Mouse (Mus musculus) megakaryocyte-erythroid progenitor cell, adult 5-6 weeks (primary cell): ENCODE measurements around the gene Gm11099. TPM values are rescaled to one million over a fixed set of nuclear protein-coding genes. Genes with fewer than 3 reads are reported as not detected.

Source experiments
- ATAC-seq: replicated peaks from 2 replicates; pipeline ENCODE4 v1.8.0; 2016; ENCODE audit warnings: mild to moderate bottlenecking, inconsistent platforms; ENCODE audit not compliant: severe bottlenecking, poor library complexity, low FRiP score, low TSS enrichment
- total RNA-seq, 2 experiments: library from RNA; stranded (forward) in 1 of 2; stranded (reverse) in 1 of 2; fragments of 200-1000, 215-1000 nt in 1 of 2; fragments of >200 nt in 1 of 2; fragmentation: Nextera tagmentation in 1 of 2; gene quantifications; 2 replicates each; pipeline ENCODE4 v1.2.3; 2014 to 2017

Gene Gm11099
- not detected in 2 replicates for total RNA-seq (2014; fragmentation: Nextera tagmentation)
- not detected in 2 replicates for total RNA-seq (2017)

DNA sequence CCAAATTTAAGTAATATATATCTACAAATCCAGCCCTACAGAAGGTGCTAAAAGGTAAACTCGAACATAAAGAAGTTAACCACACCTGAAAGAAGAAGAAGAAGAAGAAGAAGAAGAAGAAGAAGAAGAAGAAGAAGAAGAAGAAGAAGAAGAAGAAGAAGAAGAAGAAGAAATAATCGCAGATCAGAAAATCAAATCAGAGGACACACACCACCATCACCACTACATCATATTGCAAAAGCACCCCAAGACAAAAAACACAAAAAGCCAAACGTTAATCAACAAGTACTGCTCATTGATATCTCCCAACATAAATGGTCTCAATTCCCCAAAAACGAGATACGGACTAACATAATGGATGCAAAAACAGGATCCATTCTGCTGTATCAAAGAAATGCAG lies at the start of gene Gm11099:
Gene Gm11099 (plus strand): TSS at position 301 of the 400 bp plus-strand sequence.
- no peak for ATAC-seq

DNA sequence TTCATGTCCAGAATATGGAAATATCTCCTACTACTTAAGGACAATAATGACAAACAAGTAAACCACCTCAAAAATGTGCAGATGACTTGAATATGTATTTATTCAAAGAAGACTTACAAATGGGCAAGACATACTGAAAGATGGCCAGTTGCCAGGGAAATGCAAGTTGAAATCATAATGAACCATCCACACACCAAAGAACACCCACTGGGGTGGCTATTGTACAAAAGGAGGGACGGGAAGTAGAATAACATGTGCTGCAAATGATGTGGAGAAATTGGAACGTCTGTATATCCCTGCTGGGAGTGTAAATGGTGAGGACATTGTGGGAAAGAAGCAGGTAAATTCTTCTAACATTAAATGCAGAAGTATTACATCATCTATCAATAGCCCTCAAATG lies 46.3 kb upstream of the Gm11099 start:
- ATAC-seq, result no peak

DNA sequence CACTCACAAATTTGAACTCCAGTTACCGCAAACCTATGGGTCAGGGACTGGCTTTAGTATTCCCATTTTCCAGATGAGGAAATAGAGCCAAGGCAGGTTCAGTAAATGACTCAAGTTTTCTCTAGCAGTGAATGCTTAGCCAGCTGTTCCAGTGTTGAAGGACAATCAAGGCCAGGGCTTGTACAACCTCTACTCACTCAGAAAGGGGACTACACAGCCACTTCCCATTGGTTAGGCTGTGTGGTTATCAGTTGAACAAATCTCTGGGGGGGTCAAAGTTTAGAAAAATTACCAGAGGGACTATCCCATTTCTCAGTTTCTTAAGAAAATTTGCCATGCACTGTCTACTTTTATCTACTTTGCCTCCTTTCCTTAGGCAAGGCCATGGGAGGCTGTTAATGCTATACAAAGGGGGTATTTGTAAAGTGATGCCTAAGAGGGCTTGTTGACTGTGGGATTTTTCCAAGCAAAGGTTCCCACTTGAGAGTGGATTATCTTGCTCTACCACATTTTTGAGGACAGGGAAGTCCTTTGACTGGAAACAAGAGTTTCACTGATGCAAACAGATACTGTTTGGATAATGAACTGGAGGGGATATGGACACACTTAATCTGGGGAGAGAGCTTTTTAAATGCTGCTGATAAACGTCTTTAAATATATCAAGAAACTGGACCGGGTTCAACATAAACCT lies 30.2 kb upstream of the Gm11099 start:
- no peak for ATAC-seq

DNA sequence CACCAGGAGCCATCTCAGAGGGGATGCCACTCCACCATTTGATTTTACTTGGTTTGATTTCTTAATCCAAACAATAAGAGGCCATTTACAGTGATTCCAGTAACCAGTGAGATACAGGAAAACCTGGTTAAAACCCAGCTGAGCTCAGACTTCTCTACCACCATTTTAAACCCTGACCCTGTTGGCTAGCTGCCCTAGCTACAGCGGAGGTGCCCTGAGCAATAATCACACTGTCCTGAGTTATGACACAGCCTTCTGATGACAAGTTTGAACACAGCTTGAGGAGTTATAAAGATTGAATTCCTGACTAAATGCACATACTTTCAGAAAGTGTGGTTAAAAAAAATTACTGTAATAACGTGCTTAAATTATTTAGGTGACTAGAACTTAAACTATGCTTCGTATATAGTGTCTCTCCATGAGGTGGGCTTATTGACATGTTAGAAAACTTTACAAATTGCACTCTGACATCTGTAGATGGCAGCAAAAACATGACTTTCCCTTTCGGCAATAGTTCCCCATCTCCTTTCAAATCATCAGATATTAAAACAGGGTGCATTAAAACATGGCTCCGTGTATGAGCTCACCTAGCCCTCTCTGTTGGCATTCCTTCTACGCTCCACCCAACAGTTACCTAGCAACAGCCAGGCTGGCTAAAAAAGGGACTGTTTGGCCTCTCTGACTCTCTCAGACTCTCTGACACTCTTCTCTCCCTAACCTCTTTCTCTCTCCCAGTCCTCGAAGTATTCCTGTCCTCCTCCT lies 29.1 kb upstream of the Gm11099 start:
- ATAC-seq, result no peak

DNA sequence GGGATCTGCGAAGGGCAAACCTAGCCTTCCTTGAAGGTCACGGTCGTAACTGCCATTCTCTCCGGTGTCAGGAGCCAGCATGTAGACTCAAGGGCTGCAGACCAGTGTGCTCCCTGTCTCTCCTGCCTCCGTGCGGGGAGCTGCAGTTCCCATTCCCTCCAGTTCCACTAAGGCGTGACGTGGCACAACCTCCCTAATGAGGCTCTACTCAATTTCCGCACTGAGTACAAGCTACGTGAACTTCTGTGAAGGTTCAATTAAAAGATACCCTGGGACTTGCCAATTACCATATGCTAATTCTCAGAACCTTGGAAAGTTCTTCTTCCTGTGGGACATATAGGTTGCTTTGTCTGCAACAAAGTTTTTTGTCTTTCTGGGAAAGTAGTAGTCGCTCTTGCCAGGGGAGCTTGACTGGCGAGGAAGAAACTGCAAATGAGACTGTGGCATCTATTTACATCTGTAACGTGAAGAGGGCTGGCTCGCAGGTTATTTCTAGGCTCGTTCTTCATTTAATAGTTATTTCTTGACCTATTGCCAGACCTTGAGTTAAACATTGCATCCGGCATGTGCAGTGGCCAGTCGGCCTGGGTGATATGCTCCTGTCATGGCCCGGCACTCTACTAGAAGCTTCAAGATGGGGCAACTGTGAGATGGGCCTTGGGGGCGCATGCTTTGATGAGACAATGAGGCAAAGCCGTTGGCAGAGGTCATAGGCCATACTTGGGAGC lies 26.8 kb upstream of the Gm11099 start:
- ATAC-seq, result no peak

DNA sequence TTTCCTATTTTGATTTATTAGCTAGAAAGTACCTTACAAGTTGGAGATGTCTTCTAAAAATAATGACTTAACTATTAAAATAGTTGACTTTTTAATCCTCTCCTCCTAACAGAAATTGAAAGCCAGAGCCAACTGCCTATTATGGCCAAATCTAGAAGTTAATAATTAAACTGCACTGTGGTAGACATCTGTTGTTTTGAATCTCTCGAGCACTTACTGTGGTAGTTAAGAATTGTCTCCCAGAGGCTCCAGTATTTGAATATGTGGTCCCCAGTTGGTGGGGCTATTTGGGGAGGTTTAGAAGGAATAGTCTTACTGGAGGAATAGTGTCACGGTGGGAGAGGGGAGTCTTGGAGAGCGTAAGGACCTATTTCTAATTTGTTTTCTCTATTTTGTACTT lies 18.2 kb upstream of the Gm11099 start:
- no peak for ATAC-seq

DNA sequence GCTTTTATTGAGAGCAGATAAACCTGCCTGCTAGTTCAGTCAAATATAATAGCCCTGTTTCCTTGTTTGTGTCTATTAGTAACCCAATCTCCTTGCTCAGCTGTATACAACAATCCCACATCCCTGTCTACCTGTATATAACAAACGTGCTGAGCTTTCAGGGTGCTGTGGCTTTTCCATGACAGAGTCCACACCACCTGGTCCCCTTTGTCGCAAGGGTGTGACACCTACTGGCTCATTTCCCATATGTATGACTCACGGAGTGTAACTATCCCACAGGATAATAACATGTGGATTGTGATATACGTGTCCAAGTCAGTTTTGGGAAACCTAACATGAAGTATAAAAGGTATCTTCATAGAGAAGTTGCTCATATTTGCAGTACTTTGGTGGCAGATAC lies 16.8 kb upstream of the Gm11099 start:
- ATAC-seq, result no peak

DNA sequence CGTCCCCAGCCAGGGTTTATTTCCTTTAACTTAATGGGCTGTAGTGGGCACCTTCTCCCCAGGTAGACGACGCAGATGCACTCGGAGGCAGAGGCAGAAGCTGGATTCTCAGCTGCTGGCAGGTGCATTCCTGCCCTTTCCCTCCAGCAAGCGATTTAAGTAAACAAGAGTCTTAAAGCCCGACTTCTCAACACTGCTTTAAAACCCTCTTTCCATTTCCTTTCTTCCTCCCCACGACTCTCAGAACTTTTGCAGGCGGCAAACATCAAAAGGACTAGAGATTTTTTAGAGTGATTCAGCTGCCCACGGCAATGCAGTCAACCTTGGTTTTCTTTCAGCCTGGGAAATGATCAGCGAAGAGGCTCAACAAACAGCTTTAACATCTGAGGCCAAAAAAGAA lies 14.7 kb upstream of the Gm11099 start:
- no peak for ATAC-seq

DNA sequence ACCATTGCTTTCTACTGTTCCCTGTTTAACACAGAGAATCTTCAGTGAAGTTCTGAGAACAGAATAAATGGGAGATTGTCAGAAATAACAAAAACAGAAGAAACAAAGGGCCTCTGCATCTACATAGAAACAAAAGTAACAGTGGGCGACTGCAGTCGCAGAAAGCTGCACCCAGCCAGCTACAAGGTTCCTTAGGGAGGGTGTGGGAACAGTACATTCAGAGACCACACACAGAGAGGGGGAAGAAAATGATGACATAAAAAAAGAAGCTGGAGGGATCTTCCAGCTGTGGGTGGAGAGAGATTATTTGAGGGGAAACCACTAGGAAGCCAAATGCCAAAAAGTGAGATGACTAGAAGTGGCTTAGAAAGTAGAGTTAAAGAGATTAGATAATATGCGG lies 20.6 kb downstream of the Gm11099 start:
- ATAC-seq, result no peak

DNA sequence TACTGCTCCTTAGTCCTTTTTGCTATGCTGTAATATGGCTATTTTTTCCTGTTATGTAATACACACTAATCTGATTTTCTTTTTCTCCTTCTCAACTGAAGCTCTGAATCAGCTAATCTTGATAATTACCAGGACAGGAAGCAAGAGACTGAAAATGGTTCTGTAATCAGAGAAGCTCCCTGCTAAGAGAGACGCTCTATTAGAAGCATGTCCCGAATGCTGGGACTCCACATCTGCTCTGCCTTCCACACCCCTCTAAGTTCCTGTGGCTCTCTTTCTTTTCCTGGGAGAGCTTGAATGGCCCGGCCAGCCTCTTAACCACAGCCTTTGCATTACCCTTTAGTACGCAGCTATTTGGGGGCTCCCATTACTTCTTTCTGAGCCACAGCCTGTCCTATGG lies 45.8 kb downstream of the Gm11099 start:
- no peak for ATAC-seq

DNA sequence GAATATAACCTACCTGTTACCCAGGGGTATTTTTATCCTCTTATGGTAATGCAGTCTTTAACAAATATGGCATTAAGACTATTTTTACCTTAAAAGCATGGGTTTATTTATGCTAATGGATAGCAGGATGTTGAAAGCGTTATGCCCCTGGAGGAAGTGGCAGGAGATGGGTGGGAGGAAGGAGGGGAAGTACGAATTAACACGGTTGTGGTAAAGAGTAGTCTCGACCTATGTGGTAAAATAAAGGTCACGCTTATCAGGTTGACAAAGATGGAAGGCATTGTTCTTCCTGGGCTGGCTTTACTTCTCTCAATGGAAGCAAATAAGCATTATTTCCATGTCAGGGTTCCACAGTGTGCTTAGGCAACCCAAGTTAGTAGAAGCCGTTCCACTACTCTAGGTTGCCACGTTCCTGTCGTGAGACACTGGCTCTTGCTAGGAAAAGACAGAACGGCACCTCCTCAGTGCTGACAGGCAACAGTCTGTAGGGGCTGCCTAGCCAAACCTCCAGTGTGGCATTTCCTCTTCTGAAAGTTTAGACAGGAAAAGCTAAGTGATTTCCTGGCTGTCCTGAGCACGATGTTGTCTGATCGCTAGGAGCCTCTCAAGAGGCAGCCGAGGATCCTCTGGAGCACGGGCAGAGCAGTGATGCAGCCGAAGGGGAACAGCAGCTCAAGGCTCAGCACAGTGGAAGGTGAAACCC lies 47.7 kb downstream of the Gm11099 start:
- no peak for ATAC-seq

DNA sequence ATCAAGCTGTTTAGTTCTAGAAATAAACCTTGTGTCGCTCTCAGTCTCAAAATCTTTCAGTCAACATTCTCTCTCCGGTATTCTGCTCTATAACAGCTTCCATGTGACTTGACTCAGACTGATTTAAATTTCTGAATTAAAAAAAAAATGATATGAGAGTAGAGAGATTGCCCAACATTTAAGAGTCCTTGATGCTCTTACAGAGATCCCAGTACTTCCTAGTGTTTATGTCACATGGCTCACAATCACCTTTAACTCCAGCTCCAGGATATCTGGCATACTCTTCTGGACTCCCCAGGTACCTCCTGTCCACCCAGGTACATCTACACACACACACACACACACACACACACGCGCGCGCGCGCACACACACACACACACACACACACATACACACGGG lies 53.1 kb downstream of the Gm11099 start:
- no peak for ATAC-seq

DNA sequence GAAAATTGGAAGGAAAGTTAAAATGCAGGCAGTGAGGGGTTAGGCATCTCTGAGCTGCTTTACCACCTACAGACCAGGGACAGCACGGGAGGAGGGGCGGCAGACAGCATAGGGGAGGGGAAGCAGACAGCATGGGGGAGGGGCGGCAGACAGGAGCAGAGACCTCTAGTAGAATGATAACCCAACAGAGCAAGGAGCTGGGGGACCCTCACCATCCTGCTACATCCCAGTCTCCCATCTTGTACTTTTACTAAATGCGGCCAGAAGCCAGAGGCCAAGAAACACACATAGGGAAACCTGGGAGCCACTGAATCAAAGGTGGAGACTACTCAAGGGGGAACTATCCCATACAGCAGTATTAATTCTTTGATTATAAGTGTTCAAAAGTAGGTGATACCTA lies 59.1 kb downstream of the Gm11099 start:
- ATAC-seq, result no peak

DNA sequence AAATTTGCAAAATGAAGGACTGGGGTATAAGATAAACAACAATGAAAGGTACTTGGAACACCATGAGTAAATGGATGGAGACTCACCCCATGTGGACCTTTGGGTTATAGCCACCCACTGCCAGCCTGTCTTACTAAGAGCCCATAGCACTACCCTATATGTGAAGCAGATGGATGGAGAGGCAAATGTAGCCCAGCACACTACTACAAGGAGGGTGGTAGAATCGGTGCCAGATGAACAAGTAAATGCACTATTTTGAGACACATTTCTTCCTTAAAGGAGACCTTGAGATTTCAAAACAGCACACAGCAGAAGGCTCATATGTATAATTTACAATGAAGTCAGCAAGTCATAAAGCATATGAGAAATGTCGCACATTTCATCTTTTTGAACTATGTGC lies 66.3 kb downstream of the Gm11099 start:
- ATAC-seq, result no peak

DNA sequence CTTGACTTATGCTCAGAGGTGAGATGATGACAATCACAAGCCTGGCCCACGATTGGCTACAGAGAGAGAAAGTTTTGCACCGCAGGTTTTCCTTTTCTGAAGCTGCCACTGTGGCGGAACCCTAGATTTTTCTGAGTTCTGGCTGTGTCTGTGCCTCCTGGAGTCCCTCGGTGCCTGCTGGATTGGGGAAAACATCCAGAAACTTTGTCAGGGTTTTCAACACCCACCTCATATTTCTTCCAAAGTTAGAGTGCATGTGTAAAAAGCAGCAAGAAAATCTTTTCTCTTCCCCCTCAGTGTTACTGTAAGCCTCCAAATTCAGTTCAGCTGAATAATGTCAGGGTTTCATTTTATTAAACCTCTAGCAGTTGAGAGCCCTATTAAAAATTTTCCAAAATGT lies 82.1 kb downstream of the Gm11099 start:
- ATAC-seq, result no peak

DNA sequence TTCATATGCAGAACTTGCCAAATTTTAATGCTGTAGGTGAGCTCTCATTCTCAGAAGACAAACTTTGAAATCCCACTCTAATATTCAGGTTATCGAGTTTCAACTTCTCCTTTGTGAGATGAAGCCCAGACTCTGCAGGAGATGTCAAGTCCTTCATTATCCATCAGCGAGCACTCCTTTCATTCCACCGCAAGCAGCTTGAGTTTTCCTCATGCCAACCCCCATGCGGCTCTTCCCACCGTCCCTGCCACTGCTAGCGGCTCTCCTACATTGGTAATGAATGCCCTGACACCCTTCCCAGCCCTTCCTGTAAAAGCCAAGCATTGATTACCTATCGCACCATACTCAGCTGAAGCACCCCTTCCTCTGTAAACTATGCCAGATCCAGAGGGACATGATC lies 89.6 kb downstream of the Gm11099 start:
- no peak for ATAC-seq

DNA sequence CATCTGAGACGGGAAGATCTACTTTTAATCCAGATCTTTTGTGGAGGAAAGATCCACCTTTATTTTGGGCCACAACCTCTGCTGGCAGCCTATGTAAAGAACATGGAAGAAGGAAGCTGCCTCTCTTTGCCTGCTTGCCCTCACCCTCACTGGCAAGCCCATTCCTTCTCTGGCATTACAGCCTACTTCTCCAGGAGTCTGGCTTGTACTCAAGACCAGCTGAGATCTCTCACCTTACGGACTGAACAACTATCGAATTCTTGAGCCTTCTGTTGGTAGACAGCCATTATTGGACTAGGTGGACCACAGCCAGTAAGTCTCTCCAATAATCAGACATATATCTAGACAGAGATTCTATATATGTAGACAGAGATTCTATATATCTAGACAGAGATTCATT lies 92.9 kb downstream of the Gm11099 start:
- no peak for ATAC-seq

DNA sequence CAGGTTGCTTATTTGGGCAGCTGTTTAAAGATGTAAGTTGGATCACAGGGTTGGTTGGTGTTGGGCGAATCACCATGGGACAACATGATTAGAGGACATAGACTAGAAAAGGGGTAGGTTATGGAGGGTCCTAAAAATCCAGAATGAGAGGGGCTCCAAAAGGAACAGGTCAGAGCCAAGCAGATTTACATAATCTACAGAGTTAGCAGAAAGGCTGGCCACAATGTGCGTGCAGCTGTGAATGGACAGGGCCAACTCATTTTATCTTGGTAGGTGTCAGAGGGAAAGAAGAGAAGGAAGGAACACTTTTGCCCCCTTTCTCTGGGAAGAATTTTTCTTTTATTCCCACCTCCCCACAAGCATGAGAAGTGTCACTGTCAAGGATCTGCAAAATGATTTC lies 97.1 kb downstream of the Gm11099 start:
- no peak for ATAC-seq

DNA sequence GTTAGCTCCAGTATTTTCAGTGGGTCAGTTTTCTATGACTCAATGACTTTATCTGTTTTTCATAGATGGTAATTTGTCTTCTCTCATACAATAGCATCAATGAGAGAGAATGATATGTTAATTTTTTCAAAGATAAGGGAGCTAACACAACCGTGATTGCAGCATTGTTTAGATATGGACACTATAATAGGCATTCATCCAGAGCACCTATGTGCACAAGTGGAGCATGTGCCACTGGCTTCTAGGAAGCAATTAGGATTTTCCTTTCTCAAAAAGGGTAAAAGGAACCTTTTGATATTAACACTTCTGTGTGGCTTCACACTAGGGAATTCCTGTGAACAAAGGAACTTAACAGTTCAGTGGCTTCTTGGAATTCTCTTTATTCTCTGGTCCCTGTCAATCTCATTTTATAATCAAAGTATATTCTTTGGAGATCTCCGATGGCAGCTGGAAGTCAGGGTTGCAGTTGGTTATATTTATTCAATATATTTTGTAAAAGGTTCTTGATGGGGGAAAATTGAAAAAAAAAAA lies 97.6 kb downstream of the Gm11099 start:
- ATAC-seq, result no peak
